Mouse (Mus musculus) adrenal gland, postnatal 4 days (tissue): ENCODE results near the gene Tti1. TPM values are rescaled to one million over a fixed set of nuclear protein-coding genes. Genes with fewer than 3 reads are reported as not detected.
A peak's percentile ranks its signal among the peaks of the same experiment; 100 is the strongest.
"Not testable (repeated sequence)": the region's sequence is repeated elsewhere in the genome, so short reads cannot be mapped to it uniquely, and the experiment has no call there.

Experiments
- DNase-seq, 2 experiments: peaks; one replicate each; pipeline ENCODE4 v3.0.0; 2021 to 2022; ENCODE audit warnings: low spot score in 2 of 2, mixed read lengths in 2 of 2
- long read RNA-seq, 2 experiments: library from polyadenylated mRNA; stranded (forward); transcript quantifications; one replicate each; pipeline ENCODE4 v2.0.0; 2021
- total RNA-seq, 2 experiments: library from RNA; stranded (reverse); gene quantifications; 2 replicates each; pipeline ENCODE4 v1.2.3; 2021

Tti1 gene
- 10 to 100 TPM; 26.9 to 27.7 TPM for total RNA-seq
- long read RNA-seq, experiment 1, transcript Tti1-201 (8 exons, 3,830 nt): major isoform, 9 of 20 reads
- long read RNA-seq, experiment 1, partial matches to known transcripts: 4 of 20 reads
- long read RNA-seq, experiment 1, other reads (novel, unspliced or antisense): 6 of 20 reads
- long read RNA-seq, experiment 2, transcript Tti1-201 (8 exons, 3,830 nt): major isoform, 23 of 40 reads
- long read RNA-seq, experiment 2, transcript Tti1-202 (7 exons, 3,765 nt): minor isoform, 5 of 40 reads
- long read RNA-seq, experiment 2, partial matches to known transcripts: 7 of 40 reads
- long read RNA-seq, experiment 2, other reads (novel, unspliced or antisense): 4 of 40 reads

DNA sequence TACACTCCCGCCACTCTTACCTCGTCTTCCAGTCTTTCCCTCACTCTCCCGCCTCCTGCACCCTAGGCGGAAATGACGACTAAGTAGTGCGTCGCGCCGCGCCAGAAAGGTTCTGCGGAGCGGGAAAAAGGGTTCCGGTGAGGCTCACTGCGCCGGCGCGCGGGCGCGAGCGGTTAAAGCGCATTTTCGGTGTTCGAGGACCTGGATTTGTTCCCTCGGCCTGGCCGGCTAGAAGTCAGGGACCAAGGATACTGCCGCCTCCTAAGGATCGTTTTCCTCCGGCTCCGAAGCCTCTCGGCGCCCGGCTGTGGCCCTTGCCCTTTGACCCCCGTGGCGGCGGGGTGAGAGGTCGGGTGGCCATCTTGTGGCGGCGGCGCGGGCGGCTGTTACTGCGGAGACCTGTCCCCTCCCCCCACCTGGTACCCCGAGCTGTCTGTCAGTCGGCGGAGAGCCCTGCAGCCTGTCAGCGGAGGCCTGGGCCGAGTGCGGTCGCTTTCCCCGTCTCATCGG is at the start of gene Tti1, which contains the start of gene Rprd1b:
Gene Tti1 (minus strand): TSS at position 80 of the 510 bp plus-strand sequence.
Gene Rprd1b (plus strand): TSS at position 144 of the 510 bp plus-strand sequence.
- peak; percentile 88 to 91 for DNase-seq

DNA sequence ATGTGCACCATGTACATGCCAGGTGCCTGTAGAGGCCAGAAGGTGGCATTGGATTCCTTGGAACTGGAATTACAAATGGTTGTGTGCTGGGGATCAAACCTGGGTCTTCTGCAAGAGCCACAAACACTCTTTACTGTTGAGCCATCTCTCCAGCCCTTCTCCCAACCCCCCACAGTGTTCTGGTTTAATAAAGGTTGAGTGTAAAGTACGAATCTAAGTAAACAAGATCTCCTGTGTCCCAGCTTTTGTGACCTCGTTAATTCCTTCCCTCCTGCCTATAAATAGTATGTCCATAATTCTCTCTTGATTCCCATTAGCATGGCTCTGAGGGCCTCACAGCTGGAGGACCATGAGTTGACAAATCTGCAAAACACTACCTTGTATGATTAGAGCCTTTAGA is 49.7 kb upstream of the Tti1 start:
- DNase-seq: no peak

DNA sequence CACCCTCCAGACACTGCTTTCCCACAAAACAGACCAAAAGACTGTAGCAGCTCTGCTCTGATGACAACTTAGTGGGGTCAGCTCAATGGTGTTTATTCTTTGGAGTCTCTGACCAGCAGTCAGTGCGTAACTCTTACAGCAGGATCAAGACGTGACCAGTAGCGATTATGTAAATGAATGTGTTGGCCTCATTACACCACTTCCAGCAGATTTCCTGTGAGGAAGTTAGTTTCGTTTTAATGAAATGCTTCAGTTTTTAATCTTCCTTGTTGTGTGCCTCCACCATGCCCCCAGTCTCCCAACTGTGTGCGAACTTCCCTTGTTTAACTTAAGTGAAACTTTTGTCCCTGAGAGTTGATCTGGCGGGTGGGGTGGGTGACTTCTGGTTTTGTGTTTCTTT is 48.5 kb upstream of the Tti1 start:
- no peak for DNase-seq

DNA sequence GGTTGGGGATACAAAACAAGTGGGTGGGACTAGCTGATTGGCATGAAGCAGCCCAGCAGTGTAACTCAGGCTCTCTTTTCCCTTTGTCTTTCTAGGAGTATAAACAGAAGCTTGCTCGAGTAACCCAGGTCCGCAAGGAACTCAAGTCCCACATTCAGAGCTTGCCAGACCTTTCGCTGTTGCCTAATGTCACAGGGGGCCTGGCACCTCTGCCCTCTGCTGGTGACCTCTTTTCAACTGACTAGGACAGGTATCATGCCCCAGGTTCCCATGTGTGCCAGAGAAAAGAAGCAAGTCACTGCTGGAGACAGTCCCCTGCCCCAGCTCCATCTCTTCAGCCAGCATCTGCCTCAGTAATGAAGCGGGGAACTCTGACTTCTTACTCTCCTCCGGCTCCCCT is 46.6 kb upstream of the Tti1 start:
- DNase-seq: no peak

DNA sequence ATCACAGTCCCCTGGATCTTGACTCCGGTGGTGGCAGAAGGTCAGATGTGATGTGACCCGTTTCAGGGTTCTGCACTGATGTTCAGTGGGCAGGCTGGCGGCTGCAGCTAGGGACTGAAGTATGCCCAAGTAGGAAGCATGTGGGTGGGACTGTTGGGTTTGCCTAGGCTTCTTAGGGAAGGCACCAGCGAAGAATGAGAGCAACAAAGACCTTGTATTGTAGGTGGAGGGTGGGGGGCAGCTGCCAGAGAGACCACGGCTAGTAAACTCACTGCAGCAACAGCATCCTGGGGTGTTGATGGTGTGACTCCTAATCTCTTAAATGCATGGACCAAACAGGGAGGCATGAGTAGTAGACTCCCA is 43.4 kb upstream of the Tti1 start:
- no peak for DNase-seq

DNA sequence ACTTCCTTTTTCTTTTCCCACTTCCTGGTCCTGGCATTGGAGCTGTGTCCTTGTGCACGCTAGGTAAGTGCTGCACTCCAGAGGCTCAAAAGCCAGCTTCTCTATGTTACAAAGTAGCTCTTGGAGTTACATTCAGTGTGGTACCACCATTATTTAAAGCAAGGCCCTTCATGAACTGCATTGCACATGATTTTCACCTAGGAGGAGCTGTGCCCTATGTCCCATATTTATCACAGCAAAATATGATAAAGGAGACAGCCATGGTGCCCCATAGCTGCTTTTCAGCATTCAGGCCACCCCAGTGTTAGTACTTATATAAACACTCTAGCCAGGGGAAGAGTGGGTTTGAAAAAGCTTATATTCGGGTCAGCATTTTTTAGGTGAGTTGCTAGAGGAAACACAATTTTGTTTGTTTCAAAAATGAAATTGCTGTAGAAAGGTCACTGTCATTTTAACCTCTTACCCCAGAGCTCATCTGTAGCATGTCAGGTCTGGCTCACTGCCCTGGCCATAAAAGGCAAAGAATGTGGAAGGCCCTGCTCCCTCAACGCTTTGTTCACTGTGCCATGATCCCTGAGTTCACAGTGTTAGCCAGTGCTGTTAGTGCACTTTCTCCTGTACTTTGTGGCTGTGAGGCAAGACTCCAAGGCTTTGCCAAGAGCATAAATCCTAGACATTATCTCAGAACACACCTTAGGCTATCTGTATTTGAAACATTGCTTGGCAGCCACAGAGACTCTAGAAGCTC is 42.8 kb upstream of the Tti1 start:
- no peak for DNase-seq

DNA sequence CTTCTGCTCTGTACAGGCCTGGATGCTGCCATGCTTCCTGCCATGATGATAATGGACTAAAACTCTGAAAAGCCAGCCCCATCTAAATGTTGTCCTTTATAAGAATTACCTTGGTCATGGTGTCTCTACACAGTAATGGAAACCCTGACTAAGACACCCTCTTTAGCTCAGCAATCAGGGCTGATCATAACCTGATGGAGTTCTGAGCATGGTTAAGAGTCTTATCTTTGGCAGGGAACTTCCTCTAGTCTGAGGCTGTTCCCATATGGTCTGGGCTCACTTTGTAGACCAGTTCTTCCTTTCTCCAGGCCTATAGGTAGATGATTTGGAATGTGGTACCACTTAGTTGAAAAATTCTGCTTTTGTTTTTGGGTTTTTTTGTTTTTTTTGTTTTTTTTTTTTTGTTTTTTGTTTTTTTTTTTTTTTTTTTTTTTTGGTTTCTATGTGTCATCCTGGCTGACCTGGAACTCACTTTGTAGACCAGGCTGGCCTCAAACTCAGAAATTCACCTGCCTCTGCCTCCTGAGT is 40.3 kb upstream of the Tti1 start:
- no peak for DNase-seq

DNA sequence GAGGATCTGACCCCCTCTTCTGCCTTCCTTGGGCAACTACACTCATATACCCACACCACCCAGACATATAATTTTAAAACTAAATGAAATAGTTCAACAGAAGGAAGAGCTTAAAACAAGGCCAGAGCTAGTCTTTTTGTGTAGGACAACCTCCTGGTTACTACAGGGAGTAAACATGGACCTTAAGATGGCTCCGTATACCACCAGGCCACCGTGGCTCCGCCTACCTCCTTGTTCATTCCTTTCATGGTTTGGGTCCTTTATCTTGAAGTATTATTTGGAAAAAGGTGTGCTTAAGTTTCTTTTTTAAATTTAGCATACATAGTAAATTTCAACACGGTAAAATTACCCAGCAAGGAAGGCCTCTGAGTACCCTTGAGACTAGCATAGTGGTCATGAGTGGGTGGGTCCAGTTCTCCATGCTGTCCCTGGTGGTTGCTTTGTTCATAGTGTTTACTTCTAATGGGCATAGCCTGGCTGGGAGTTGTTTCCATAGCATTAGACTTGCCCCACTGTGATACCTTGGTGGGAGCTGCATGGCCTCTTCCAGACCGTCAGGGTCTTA is 39.1 kb upstream of the Tti1 start:
- no peak for DNase-seq

DNA sequence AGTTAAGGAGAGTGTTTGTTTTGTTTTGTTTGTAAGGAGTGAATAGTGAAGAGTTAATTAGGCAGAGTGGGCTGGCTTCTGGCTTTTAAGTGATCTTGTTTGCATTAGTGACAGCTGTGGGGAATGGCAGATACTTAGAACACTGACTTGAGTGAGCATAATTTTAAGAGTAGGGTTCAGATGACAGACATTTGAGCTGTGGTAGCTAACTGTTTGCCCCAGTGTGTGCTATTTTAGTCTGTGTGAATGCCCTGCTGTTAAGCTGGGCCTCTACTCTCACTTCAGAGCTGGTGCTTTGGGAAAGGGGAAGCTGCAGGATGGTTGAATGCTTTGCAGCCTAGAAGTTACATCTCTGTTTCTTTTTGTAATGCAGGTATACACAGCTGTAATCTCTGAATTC is 38.2 kb upstream of the Tti1 start:
- no peak for DNase-seq

DNA sequence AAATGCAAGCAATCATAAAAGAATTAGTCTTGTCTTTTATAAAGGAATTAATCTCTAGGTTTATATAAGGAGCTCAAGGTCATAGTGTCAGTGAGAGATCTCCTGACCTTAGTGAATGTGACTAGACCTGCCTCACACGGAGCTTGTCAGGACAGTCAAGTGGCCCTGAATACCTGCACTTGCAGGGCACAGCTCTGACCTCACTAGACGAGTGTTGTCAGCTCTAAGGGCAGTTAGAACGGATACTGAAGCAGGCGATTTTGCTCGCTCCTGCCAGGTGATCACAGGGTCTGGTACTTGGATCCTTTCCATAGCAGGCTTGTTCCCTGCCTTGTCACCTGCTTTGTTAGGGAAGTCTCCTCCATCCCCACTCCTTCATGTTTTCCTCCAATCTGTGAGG is 36.8 kb upstream of the Tti1 start:
- DNase-seq: no peak

DNA sequence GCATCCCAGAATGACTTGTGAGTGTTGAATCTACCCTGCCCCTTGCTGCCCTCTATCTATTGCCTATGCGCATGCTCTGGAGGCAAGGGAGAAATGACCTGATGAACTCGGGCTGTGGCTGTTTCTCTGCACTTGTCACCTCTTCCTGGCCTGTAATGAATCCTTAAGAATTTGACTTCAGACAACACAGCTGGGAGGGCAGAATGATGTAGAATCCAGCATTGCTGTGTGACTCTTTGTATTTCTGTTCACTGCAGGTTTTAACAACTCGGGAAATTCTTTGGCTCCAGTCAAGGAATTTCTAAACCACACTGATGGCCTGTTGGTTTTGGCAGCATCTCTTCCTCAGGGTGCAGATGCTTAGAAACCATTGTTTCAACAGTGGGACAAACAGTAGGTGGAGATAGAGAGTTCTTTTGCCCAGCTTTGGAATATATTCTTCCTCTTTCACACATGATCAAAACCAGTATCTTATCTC is 36.4 kb upstream of the Tti1 start:
- DNase-seq: no peak

DNA sequence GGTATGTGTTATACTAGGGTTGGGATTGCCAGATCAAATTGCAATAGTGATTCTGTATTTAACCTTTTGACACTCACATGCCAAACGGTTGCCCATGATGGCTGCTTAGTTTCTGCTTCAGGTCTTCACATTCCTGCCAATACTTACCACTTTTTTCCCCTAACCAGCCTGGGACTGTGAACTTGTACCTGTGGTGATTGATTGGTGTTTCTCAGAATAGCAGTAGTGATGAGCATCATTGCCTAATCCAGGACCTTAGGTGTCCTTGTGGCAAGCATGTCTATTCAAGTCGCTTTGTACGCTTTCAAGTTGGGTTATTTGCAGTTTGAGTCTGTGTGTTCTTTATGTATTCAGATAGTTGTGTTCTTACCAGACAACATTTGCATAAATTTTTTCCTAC is 34.8 kb upstream of the Tti1 start:
- no peak for DNase-seq

DNA sequence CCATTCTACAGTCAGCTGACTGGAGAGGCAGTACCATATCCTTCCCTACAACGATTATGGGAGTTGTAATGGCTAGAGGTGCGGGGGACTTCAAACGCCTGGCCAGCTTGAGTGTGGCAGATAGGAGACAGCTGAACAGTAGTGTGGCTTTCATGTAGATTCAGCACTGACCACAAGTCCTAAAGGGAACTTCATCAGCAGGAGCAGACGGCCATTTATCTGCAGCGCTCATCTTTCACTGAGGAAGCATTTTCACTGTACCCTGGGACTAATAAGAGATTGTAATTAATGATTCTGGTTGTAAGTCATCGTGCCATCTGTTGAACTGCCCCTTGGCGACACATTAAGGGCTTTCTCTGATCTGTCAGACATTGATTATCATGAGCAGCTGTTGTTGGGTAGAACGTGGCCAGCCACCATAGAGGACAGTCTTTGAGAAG is 31.5 kb upstream of the Tti1 start:
- no peak for DNase-seq

DNA sequence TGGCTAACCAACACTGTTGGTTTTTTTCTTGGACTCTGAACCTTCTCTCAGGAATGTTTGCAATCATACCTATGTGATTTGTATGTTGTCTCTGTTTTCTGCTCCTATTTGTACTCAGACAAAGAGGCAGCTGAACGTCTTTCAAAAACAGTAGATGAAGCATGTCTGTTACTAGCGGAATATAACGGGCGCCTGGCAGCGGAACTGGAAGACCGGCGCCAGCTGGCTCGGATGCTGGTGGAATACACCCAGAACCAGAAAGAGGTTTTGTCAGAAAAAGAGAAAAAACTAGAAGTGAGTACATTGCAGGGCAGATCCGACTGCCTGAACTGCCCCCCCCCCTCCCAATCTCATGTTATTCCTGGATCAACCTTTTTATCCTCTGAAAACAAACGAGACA is 30.3 kb upstream of the Tti1 start:
- no peak for DNase-seq

DNA sequence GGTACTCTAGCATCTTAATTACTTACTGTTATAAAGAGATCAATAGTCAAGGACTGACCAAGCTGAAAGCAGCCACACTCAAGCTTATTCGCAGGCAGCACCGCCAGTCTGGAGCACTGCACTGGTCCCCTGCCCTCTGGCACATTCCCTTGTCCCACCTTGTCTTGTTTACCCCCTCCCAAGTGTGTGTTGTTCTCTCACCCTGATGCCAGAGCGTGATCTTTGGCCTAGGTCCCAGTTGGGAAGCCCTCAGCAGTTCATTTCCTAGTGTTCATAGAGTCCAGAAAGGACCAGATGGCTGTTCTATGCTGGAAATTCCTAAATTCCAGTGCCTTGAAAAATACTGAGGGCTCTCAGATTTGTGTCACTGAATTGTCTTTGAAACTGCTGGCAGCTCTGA is 28.8 kb upstream of the Tti1 start:
- DNase-seq: no peak

DNA sequence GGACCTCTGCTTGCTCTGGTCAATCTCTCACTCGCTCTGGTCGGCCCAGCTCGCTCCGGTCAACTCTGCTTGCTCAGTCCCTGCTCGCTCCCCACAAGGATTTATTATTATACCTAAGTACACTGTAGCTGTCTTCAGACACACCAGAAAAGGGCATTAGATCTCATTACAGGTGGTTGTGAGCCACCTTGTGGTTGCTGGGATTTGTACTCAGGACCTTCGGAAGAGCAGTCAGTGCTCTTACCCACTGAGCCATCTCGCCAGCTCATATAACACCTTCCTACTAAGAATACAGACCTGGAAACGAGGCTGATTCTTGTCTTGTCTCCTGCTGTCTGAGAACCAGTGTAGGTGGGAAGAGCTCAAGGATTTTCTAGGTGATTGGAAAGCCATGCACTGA is 27.1 kb upstream of the Tti1 start:
- not testable (repeated sequence) for DNase-seq

DNA sequence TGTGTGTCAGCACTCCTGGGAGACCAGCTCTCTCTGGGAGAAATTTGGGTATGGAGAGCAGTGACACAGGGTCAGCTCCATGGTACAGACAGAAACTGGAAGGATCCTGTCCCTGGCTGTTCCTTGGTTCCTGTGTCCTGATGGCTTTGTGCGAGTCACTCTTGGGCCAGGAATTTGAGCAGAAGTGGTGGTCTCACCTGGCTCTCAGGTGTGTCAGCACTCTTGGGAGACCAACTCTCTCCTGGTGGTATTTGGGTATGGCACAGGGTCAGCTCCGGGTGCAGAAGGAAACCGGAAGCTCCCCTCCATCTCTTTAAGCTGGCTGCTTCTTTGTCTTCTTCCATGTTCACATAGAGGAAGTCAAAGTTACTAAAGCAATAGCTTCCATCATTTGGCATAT is 26.4 kb upstream of the Tti1 start:
- DNase-seq: no peak

DNA sequence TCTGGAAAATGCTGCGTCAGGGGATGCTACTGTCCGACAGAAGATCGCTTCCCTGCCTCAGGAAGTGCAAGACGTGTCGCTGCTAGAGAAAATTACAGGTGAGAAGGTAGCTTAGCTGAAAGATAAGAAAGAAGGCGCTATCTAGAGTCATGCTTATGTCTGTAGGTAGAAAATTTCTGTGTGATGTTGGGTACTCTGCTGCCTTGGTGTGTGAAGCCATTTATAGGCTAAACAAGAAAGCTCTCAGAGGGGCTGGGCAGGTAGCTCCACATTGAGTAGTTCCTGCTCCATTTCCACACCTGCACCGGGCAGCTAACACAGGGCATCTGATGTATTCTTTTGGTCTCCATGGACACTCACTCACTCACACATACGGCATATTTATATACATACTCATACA is 21.9 kb upstream of the Tti1 start:
- DNase-seq: no peak

DNA sequence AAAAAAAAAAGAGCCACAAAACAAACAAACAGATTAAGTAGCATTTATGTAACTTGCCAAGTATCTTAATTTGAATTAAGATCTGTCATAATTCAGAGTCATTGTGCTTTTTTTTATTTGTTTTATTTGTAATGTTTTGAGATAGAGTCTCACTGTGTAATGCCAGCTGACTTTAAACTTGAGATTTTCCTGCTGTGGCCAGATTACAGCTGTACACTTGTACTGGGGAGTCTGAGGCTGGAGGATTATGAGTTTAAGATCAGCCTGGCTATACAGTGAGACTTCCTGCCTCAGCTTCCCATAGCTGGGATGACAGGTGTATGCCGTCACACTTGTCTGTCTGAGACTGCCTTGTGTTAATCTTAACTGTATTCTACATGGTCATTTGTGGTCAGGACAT is 20.5 kb upstream of the Tti1 start:
- no peak for DNase-seq

DNA sequence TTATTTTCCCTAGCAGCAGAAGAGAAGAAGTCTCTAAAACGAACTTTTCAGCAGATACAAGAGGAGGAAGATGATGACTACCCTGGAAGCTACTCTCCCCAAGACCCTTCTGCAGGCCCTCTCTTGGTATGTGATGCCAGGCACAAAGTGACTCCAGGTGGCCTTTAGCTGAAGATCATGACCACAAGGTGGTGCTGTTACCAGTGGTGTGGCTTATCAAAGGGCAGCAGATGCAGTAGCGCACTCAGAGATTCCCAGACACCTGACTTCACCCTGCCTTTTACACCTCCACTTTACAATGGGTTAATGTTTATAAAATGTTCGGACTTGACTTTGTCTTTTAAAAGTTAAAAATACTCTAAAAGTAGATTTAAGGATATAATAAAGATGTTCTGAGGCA is 19.7 kb upstream of the Tti1 start:
- DNase-seq: no peak

DNA sequence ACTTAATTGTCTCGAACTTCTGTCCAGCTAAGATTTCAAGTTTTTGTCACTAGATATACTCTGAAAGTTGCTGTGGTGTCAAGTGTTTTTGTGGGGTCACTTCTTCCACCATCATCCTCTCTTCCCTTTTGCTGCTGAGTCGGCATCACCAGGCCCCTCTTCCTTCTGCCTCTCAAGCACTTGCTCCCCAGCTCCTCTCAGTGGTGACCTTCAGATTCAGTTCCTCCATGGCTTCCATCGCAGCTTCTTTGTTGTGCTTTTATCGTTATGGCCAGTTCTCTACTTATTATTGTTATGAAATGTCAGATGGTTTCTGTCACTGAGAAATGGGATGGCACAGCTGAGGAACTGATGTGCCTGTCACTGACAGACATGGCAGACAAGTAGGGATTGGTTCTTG is 18.0 kb upstream of the Tti1 start:
- DNase-seq: no peak

DNA sequence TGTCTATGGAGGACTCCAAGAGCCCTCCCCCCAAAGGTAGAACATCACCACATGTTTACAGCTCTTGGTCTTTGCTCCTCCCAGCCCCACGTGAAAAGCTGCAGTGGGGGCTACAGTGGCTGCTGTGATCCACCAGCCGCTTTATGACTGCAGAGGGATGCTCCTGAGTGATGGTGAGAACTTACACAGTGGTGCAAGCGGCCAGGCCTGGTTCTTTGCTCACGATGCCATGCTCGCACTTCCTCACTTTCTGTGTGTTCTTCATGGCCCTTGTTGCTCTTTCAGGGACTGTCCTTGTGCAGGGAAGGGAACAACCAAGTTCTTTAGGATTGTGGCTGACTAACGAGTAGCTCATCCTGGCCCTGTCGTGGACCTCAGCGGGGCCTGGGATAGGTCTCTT is 15.3 kb upstream of the Tti1 start:
- DNase-seq: no peak
